Mouse (Mus musculus) right cerebral cortex, postnatal 4 days (tissue): ENCODE results near the gene Pnpla6.

Experiments used
- DNase-seq: peaks from one replicate; pipeline ENCODE4 v3.0.0-alpha.2; 2022

Gene Pnpla6

GRCm38 (mm10) chr8:3507979-3508754 lies 7.0 kb upstream of the Pnpla6 start:
- DNase-seq, result no peak

DNA sequence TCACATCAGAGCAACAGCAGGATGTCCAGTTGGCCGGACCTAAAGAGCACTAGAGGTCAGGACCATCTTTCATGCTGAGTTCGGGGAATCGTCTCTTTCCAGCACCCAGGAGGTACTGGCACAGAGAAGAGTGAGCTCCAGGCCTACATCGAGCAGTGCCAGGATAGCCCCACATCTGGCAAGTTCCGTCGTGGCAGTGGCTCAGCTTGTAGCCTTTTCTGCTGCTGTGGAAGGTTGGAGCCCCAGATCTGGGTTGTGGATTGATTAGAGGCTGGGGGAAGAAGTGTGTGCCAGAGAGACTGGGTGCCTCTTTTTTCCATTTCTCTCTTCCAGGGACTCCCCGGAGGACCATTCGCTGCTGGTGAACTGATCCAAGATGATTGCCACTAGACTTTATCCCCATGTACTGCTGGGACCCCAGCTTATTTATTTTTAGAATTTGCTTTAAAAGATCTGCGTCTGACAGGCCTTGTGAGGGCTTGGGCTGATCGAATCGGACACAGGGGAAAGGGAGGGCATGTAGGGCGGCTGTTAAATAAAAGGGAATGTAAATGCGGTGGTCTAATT lies 420 bp upstream of the Pnpla6 start:
- no peak for DNase-seq

DNA sequence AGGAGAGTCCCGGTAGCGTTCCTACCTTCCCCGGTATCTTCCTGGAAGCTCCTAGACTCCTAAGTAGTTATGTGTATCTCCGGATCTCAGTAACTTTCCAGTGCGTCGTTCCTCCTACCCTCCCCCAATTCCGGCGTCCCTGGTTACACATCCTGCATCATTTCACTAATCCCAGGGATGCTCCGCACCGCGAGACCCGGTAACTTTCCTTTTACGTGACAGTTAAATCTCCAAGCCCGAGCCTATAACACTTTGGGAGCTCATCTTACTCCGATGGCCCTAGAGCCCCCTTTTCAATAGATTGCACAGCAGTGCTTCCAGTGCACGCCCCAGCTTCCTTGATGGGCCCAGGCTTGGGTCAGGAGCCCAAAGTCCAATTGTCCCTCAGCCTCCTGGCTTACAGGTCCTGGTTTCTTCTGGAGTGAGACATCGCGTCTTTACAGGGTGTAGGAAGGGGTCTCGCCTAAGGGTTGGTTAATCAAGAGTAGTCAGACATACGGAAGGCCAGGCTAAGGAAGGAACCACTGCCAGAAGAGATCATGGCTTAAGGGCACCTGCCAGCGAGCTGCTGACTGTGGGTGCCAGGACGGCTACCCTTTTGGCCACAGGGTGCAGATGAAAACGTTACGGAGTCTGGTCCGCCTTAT lies 710 bp downstream of the Pnpla6 start:
- DNase-seq, result peak; percentile 52

- peak; percentile 88 for DNase-seq
Observed at GRCm38 (mm10) chr8:3516450-3517116, 1.4 kb downstream of the Pnpla6 start.

DNA sequence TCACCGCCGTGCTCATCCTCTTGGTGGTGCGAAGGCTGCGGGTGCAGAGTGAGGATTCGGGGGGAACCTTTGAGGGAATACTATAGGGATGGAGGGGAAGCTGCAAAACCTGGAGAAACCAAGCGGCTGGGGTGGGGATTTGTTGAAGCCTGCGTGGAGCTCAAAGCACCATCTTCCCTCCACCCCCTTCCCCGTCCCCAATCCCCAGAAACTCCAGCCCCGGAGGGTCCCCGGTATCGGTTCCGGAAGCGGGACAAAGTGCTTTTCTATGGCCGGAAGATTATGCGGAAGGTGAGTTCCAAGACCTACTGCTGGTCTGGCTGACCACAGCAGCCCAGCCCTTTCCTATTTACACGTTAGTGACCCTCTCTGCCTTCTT lies 1.9 kb downstream of the Pnpla6 start:
- peak; percentile 67 for DNase-seq

DNA sequence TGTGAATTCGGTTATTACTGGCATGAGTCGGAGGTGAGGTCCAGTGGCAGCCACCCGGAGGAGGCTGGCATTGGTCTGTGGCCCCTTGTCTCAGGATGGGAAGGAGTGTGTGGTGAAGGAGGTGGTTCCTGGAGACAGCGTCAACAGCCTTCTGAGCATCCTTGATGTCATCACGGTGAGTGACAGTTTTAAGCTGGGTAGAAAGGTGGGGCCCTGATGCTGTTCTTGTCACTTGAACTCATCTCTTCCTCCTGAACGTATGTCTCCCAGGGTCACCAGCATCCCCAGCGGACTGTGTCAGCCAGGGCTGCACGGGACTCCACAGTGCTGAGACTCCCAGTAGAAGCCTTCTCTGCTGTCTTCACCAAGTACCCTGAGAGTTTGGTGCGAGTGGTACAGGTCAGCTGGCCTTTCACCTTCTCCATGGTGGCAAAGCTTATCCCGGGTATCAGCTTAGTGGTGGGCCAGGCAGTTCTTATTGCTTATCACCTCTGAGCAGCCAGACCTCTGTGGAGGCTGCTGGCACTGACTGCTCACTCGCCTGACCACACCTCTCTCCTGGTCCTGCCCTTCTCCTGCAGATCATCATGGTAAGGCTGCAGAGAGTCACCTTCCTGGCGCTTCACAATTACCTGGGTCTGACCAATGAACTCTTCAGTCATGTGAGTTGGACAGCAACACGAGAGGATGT lies 7.0 kb downstream of the Pnpla6 start:
- DNase-seq, result no peak

DNA sequence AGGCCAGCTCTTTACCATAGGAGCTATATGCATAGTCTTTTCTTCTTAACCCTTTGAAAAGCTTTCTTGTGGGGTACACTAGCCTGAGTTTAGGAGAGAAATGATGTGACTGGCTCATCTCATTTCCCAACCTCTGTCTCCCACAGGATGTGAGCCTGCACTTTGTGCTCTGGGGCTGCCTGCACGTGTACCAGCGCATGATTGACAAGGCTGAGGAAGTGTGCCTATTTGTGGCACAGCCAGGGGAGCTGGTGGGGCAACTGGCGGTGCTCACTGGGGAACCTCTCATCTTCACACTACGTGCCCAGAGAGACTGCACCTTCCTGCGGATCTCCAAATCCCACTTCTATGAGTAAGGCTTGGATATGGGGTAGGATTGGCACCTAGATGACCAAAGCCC lies 15.6 kb downstream of the Pnpla6 start:
- no peak for DNase-seq

- DNase-seq, result no peak
Observed at GRCm38 (mm10) chr8:3531936-3532335, 16.8 kb downstream of the Pnpla6 start.

DNA sequence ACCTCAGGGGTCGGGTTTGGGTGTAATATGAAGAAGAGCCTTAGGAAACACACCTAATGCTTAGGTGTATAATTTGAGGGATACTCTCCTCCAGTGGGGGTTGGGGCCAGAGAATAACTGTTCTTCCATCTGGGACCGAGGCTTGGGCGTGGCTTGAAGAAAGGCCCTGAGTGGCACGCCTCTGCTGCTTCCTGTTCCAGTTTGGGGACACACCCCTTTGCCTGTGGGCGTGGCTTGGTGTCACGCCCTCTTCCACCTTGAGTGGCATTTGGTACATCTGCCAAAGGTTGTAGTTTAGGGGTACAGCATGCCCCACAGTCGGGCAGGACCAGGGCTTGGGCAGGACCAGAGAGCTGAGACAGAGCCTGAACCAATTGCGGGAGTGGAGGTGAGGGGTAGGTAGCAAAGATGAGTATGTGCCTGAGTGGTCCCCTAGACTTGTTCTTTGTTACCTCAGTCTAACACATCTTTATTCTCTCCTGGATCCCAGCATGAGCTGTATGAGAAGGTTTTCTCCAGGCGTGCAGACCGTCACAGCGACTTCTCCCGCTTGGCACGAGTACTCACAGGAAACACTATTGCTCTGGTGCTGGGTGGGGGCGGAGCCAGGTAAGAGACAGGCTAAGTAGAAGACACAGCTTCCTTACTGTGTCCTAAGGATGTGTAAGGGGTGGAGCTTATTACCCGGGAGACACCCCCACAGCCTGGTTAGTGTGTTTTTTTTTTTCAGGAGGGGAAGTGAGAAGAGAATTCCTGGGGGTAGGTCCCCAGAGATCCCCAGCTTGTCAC lies 21.1 kb downstream of the Pnpla6 start:
- DNase-seq, result no peak

DNA sequence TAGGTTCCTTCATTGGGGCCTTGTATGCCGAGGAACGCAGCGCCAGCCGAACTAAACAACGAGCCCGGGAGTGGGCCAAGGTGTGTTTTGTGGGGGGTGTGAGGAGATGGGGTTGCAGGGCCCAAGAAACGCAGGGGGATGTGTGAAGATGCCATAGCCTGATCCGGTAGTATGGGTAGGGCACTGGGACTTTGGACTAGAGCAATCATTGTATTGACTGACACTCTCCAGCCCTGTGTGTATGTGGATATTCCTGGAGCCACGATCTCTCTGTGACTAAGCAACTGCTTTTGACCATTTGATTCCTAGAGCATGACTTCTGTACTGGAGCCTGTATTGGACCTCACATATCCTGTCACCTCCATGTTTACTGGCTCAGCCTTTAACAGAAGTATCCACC lies 21.8 kb downstream of the Pnpla6 start:
- DNase-seq, result no peak

DNA sequence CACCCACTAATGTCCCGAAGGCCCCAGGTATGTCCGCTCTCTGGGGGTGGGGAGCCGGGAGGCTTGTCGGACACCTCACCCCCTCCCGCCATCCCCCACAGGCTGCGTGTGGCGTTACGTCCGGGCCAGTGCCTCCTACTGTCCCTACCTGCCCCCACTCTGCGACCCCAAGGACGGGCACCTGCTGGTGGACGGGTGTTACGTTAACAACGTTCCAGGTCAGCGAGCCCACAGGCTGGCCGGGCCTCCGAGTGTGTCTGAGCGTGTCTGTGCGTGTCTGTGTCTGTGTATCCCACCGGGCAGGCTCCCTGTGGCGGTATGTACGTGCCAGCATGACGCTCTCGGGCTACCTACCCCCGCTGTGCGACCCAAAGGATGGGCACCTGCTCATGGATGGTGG lies 22.5 kb downstream of the Pnpla6 start:
- DNase-seq, result no peak

- DNase-seq, result no peak
Observed at GRCm38 (mm10) chr8:3539146-3539545, 24.0 kb downstream of the Pnpla6 start.

GRCm38 (mm10) chr8:3540076-3540475 lies 24.9 kb downstream of the Pnpla6 start:
- DNase-seq, result no peak

DNA sequence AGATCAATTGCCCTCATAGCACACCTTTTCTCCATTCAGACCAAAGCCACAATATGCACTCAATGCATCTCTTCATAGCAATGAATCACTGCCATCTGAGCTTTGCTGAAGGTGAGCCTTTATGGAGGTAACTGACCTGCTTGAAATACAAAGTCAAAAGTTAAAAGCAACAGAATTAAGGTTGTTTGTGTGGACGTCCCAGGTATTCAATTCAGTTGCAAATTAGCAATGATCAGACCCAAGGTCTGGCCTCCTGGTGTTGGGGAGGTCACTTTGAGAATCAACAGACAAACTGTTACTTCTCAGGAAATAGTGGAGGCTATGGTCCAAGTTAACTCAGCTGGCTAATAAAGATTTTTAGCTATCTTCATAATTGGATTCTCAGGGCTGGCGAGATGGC lies 31.3 kb downstream of the Pnpla6 start:
- DNase-seq, result no peak

DNA sequence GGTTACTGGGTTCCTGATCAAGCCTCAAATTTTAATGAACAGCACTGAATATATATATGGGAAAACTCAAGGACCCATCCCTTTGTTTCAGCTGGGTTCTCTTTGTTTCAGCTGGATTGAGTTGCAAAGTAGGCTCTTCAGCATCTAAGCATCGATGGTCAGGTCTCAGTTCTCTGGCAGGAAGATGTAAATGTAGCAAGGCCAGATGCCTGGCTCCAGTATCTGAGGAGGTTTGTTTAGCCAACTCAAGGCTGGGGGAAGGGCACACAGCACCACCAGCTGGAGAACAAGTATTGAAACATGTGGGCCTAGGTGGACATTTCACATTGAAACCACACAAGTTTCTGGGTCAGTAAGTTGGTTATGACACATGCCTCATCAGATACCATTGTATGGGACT lies 37.1 kb downstream of the Pnpla6 start:
- no peak for DNase-seq

DNA sequence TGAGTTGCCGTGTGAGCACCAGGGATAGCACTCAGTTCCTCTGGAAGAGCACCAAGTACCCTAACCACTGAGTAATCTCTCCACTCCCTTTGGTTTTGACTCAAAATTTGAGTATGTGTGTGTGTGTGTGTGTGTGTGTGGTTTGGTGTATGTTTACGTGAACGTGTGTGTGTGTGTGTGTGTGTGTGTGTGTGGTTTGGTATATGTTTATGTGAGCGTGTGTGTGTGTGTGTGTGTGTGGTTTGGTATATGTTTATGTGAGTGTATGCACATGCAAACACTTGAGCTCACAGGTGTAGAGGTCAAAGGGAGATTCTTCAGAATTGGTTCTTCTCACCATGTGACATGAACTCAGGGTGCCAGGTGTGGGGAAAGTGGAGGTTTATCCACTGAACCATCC lies 40.9 kb downstream of the Pnpla6 start:
- DNase-seq, result no peak

- DNase-seq, result no peak
Observed at GRCm38 (mm10) chr8:3567641-3568371, 52.6 kb downstream of the Pnpla6 start, which contains the start of gene C330021F23Rik. Gene C330021F23Rik (plus strand): TSS chr8:3567990.

DNA sequence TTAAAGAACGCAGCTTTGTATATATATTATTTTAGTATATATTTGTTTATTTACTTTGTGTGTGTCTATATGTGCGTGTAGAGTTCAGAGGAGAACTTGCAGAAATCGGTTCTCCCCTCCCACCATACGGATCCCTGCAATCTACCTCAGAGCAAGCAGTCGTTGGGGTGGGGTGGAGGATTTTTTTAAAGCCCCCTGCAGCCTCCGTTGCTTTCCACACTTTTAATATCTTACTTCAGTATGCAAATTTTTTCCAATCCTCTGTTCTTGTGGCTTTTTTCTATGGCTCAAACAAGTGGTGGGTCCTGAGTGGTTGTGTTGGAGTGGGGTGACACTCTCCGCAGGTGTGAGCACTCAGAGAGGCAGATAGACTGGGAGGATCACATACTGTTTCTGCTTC lies 53.2 kb downstream of the Pnpla6 start:
- DNase-seq, result no peak

- DNase-seq, result no peak
Observed at GRCm38 (mm10) chr8:3569784-3570183, 54.6 kb downstream of the Pnpla6 start.

DNA sequence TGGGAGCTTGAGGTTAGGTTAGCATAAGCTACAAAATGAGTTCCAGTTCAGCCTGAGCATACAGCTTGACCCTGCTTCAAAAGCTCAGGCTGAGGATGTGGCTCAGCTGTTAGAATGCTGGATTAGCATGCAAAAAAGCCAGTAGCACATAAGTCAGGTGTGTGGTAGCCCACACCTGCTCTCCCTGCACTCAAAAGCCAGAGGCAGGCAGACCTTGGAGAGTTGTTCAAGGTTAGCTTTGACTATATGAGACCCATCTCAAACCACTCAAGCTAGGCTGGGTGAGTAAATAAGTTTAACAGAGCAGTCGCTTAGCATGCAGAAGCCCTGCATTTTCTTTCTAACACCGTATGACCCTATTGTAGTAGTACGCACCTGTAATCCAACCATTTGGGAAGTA lies 59.4 kb downstream of the Pnpla6 start:
- DNase-seq, result no peak

DNA sequence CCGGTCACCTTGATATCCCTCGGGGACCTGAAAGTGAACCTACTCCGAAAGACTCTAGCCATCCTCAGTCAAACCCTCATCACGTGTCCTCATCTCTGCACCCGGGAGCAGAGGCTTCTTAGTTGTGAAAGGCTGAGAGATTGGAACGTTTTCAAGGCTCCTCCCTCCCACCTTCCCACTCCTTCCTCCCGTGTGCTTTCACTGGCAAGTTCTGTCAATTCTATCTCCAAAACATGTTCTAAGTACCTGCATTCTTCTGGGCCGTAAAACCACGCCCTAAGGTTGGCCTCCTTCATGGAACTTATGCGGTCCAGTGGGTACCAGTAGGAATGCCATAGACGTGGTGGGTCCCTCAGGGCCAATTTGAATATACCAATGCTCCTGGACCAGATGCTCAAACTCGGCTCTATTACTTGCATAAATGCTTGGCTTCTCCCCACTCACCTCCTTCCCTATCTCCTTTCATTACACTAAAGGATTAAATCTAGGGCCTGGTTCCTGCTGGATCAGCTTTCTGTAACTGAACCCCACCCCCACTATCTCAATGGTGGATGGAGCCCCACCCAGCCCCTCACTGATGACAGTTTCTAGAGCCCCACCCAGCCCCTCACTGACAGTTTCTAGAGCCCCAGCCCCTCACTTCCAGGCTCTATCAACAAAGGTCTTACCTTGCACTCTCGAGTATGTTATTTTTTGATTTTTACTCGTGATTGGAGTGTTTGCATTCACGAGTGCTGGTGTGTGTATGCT lies 61.2 kb downstream of the Pnpla6 start:
- DNase-seq, result no peak
